Mouse (Mus musculus) megakaryocyte, adult 5-6 weeks (primary cell): ENCODE measurements around the gene Hist1h2ab. TPM values are rescaled to one million over a fixed set of nuclear protein-coding genes. Genes with fewer than 3 reads are reported as not detected.
"Not testable (repeated sequence)": the region's sequence is repeated elsewhere in the genome, so short reads cannot be mapped to it uniquely, and the experiment has no call there.

Experiments
- ATAC-seq: 2 replicates; pipeline ENCODE4 v1.8.0; 2016; ENCODE audit warnings: mild to moderate bottlenecking, inconsistent platforms; ENCODE audit not compliant: poor library complexity, severe bottlenecking
- total RNA-seq, 2 experiments: library from RNA; stranded (forward) in 1 of 2; stranded (reverse) in 1 of 2; fragments of 153-499, 151-499 nt in 1 of 2; fragments of 221-1000, 200-1000 nt in 1 of 2; gene quantifications; 2 replicates each; pipeline versions ENCODE4 v1.2.3 to v1.2.4; 2015 to 2017

Hist1h2ab gene
- 64.3 and 114 TPM in 2 replicates for total RNA-seq (2015)
- 3,821 and 4,666 TPM in 2 replicates for total RNA-seq (2017)

DNA sequence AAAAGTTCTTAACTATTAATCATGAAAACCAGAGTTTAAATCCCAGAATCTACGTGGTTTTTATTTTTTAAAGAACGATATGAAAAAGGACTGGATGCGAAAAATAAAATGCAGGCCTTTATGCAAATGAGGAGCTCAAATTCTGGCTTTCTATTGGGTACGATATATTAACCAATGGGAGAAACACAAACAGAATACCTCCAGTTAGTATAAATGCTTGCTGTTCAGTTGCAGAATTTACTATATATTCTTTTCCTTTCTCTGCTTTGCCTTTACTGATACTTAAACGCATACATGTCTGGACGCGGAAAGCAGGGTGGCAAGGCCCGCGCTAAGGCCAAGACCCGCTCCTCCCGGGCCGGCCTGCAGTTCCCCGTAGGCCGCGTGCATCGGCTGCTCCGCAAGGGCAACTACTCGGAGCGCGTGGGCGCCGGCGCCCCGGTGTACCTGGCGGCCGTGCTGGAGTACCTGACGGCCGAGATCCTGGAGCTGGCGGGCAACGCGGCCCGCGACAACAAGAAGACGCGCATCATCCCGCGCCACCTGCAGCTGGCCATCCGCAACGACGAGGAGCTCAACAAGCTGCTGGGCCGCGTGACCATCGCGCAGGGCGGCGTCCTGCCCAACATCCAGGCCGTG is at the start of gene Hist1h2ab:
Gene Hist1h2ab (plus strand): TSS at position 288 of the 639 bp plus-strand sequence.
- ATAC-seq, result peak; percentile 27

DNA sequence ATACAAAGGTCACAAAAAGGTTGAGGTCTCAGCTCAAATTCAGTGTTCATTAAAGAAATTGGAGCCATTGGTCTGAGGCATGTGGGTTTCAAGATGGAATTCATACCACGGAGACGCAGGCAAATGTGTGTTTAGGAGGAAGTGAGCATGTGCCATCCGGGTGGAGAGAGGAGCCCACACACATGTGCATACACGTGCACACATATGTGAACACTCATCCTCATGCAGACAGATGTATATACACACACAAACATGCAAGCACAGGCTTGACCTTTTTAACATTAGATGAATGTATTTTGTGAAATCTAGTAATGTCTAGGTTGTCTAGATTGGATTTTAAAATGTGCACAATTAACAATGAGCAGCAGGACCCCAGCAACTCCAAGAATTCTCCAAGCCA is 48.7 kb upstream of the Hist1h2ab start:
- ATAC-seq, result no peak

DNA sequence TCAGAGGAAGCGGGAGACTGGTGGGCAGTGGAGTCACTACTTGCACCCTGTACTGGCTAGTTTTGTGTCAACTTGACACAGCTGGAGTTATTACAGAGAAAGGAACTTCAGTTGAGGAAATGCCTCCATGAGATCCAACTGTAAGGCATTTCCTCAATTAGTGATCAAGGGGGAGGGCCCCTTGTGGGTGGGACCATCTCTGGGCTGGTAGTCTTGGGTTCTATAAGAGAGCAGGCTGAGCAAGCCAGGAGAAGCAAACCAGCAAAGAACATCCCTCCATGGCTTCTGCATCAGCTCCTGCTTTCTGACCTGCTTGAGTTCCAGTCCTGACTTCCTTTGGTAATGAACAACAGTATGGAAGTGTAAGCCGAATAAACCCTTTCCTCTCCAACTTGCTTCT is 48.1 kb upstream of the Hist1h2ab start:
- ATAC-seq, result not testable (repeated sequence)

DNA sequence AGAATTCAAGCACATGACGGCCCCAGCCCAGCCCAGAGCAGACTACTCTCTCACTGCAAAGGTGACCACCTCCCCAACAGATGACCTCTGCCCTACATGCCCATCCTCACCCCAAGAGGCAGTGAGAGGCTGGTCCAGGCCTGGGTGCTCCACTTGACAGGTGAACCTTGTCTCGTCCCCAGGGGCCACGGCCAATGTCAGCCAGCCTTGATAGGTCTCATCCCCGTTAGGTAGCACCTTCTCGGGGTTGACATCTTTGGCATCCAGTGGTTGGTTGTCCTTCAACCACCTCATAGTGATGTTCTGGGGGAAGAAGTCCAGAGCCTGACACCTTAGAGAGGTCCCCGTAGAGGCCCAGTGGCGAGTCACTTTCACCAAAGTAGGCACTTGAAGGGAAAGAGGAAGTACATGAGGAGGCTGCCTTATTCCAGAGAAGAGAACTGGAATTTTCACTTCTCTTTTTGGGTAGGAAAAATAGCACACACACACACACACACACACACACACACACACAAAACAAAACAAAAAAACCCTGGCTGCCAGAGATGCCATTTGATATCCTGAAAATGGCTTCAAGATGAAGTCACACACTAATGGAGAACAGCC is 45.1 kb upstream of the Hist1h2ab start:
- peak; percentile 51 for ATAC-seq

DNA sequence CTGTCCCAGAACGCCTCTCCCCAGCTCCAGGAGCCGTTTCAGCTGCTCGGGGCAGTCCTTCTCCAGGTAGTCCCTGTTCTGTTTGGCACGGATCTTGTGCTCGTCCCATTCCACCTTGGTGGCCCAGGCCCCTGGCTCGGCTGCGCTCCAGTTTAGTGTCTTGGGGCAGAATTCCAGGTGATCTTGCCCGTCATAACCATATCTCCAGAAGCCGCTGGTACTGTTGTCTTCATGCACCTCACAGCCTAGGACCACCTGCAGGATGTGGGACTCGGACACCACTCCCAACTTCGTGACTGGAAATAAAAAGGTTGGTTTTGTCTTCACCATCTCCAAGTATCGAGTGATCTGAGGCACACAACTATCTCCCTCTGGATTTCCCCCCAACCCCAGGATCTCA is 44.2 kb upstream of the Hist1h2ab start:
- no peak for ATAC-seq

DNA sequence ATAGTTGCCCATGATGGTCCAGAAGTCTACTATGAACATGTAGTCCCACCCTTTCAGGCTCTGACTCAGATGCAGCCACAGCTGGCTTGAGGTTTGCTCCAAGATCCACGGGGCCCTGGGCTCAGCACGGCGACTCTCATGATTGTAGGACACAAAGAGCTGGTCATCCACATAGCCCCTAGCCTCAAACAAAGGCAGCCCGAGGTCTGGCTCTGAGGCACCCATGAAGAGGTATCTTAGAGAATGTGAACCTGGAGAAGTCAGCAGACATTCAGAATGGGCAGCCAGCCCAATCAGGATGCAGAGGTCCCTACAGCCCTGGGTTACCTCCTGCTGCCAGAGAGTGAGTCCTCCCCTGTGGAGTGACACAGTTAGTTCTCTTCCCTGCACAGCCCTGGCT is 42.9 kb upstream of the Hist1h2ab start:
- ATAC-seq, result no peak

DNA sequence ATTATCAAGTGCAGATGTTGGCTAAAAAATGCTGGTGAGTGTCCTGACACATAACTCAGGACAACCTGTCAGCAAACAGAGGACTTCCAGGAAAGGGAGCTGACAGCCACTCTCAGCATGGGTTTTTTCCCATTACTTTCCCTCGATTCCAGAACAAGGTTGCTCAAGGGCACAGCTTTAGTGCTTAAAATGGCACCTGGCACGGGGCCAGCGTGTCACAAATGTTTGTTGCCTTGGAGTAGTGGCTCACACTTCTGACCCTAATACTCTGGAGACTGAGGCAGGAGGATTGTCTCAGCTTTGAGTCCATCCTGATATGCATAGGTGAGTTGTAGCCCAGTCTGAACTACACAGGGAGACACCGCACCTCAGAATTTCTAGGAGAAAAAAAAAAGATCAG is 42.3 kb upstream of the Hist1h2ab start:
- no peak for ATAC-seq

DNA sequence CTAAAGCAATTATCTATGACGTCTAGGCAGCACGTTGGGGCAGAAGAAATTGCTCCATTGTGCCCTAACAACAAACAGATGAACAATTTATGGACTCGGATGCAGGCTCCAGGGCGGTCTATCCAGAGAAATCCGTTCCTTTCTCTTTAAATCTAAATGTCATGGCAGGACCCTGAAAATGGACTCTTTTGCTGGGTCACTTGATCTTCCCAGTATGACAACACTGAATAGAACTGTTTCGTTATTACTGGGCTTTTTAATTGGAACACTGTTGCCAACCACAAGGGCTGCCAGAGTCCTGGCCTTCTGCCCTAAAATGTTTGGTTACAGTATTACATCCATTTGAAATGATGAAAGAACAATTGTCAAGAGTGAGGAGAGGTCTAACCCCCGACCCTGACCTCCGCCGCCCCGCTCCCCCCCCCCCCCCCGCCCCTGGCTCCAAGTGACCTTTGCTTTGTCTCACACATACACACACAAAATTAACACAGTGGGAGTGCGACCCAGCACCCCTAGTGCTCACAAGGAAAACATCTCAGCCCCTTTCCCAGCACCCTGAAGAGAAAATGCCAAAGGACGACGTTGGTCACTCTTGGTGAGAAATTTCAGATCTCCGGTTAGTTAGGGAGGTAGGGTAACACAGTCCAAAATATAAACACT is 41.1 kb upstream of the Hist1h2ab start:
- peak; percentile 4; the same call in 1 of the 2 replicates for ATAC-seq

DNA sequence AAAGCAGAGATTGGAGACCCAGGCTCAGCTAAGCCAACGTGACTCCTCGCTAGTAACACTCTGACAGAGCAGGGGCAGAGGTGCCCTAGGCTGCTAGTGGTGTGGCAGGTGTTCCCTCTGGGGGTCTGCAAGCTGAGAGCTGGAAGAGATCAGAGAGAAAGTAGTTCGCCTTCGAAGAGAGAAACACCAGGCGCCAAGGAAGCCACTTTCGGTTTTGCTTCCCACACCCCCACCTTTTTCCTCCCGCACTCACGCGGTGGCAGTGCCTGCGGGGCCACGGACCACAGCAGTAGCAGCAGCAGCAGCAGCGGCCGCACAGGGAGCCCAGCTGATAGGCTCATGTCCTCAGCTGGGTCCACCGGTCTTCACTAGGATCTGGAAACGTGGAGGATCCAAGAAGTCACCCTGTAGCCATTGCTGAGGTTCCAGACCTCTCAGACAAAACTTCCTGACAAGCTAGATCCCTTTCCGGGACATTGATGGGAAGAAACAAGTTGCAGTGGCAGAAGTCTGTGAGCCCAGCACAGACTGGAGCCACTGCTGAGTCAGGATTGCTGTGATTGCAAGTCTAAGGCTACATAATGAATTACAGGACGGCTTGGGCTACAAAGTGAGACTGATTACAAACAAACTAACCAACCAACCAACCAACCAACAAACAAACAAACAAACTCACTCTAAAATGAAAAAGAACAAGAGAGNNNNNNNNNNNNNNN is 40.4 kb upstream of the Hist1h2ab start, which contains the start of gene Hfe:
Gene Hfe (minus strand): TSS at position 481 of the 716 bp plus-strand sequence.
- peak; percentile 86 for ATAC-seq

DNA sequence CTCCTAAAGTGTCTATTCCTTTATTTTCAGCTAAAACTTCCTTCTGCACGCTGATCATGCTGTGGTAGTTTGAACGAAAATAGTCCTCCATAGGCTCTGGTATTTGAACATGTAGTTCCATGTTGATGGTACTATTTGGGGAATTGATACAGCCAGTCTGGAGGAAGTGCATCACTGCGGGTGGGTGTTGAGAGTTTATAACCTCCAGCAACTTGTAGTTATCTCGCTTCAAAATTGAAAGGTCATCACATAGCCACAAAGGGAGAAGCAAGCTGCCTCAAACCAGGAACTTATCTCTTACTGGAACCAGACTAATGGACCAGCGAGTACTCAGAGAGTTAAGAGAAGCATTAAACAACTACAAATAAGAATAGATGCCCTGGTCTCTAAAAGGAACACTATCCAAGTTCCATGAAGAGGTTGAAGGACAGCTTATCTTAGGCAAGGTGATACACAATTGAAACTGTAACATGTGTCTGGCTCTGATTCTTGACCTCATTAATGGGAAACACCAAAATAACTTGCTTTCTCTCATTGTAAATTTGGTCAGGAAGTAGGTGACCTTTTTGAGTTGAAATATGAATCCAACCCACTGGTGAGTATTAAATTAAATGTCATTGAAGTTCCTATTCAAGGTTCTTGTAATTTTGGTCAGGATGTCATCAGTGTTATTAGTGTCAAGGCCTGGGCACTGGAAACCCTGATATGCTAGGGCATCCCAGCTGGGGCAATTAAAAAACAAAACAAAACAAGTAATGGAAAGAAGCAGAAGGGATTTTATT is 34.5 kb upstream of the Hist1h2ab start:
- peak; percentile 74 for ATAC-seq

DNA sequence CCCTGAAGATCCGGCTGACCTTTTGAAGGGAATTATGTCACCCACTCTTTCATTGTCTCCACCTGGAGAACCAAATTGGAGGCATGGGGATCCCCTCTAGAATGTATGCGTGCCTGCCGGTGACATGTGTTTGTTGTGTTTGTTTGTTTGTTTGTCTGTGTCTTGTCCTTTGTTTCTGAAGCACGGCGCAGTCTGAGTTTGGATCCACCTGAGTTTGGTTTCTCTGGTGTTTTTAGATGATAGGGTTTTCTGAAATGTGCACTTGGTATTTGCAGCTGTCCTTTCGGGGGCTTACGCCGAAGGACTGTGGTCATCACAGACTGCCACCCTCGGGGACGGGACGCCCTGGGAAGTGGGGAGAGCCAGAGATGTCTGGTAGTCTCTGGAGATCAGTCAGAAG is 33.8 kb upstream of the Hist1h2ab start:
- ATAC-seq, result no peak

DNA sequence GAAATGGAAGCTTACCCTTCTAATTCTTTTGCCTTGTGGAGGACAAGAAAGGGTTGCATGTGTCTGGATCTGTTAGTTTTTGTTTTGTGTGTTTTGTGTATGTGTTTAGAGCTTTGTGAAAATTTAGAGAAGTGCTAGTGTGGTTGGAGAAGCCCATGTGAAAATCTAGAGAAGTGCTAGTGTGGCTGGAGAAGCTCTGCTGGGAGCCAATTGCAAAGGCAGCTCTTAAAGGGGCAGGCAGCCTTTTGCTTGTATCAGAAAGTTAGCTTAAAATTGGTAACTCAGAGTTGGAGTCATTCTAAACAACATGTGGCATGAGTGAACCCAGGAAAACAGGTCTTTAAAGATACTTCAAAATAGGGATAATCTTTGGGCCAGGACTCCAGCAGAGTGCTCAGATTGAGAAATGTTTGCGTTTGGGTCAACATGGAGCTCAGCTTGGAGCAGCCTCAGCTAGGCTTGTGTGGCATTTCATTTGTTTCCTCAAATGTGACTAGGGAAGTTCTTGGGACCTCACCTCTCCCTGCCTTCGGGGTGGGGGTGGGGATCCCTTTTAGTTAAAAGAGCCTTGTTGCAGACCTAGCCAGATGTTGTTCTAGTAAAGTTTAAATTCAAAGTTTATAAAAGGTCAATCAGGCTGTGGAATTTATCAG is 33.2 kb upstream of the Hist1h2ab start:
- ATAC-seq, result peak; percentile 52; the same call in 1 of the 2 replicates

DNA sequence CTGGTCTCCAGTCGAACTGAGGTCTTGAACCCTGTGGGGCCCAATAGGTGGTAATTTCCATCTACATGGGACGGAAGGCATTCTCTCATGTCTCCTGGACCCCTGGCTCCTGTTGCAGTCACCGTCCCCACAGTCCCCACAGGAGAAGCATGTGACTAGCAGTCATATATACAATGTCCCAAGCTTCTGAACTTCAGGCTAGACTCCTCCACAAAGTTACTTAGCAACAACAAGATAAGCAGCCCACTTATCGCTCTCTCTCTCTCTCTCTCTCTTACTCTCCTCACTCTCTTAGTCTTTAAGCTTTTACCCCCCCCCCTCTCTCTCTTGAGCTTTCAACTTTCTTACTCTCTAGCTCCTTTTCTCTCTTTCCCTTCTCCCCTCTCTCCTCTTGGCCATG is 26.7 kb upstream of the Hist1h2ab start:
- ATAC-seq, result no peak

DNA sequence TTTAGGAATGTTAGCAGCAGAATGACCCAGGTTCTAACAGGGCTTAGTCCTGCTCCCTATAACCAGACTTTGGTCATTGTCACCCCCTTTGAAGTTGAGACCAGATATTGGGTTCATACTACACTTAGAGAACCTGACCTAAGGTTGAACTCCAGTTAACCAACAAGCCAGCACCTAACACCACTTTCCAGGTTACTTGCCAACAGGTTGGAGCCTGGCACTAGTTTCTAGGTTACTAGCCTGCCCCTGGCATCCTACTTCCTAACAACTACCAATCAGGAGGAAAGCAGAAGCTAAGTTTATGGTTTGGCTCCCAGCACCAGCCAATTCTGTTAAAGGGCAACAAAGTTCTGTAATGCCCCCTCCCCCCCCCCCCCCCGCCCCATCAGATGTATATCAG is 25.7 kb upstream of the Hist1h2ab start:
- no peak for ATAC-seq

DNA sequence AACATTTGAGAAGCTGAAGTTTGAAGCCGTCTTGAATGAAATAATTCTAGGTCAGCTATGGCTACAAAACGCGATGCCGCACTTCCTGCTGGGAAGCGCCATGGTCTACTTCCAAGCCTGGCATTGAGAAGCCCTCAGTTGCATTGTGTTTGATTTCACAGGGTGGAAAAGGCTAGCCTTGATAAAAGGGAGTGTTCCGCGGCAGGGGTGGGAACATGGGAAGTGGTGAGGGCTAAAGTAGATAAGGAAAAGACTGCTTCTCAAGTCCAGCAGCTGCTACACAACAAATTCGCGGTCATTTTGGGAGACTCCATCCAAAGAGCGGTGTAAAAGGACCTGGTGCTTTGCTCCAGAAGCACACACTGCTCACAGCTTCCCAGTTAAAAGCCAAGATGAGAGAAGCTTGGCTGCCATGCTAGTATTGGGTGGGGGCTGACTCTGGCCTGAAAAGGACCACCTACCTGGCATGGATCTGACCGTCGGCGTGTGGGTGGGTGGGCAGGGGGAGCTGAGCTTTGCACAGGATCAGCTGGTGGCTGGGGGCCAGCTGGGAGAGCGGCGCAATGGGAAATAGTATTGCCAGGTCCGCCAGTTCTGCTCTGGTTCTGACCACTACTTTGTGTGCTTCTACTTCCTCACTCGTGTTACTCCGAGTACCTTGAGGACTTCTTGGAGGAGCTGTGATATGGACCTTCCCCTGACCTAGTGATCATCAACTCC is 22.3 kb upstream of the Hist1h2ab start:
- ATAC-seq, result peak; percentile 54; the same call in 1 of the 2 replicates

DNA sequence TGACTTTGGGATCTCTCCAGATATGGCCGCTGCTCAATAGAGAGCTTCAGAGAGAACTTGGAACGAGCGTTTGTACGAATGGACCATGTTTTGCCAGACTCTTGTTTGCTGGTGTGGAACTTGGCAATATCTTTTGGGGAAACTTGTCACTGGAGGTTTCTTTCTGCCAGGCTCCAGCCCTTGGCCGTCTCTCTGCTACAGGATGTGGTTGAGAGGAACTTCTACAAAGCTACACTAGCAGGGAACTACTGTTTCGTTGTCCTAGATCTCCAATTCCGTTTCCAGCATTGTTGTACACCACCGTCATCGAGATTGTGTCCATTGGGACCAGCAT is 21.8 kb upstream of the Hist1h2ab start:
- ATAC-seq, result peak; percentile 70

DNA sequence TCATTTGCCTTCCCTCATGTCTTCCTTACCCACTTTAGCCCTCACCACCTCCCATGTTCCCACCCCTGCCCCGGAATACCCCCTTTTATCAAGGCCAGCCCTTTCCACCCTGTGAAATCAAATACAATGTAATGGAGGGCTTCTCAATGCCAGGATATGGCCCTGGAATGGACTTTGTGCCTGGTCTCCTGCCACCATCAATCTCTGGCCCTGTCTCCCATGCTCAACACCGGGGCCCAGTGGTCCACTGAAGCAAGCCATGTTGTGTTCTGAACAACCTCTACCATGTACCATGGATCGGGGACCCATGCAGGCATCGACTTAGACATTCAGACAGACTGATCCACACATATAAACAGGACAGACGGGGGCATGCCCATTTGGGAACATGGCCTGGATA is 21.2 kb upstream of the Hist1h2ab start:
- no peak for ATAC-seq

DNA sequence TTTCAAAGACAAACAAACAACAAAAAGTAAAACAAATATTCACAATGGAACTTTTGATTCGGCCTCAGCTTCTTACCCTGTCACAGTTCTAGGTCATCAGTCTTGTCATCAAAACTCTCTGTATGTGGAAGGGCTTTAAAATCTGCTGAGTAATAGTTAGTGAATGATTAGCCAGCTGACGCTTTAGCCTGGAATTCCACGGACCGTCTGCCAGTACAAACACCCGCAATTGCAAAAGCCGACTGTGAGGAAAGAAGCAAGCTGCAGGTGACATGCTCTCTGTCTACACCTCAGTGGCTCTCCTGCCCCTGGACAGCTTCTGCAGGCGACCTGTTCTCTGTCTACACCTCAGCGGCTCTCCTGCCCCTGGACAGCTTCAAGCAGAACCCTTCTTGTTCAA is 20.4 kb upstream of the Hist1h2ab start:
- no peak for ATAC-seq

DNA sequence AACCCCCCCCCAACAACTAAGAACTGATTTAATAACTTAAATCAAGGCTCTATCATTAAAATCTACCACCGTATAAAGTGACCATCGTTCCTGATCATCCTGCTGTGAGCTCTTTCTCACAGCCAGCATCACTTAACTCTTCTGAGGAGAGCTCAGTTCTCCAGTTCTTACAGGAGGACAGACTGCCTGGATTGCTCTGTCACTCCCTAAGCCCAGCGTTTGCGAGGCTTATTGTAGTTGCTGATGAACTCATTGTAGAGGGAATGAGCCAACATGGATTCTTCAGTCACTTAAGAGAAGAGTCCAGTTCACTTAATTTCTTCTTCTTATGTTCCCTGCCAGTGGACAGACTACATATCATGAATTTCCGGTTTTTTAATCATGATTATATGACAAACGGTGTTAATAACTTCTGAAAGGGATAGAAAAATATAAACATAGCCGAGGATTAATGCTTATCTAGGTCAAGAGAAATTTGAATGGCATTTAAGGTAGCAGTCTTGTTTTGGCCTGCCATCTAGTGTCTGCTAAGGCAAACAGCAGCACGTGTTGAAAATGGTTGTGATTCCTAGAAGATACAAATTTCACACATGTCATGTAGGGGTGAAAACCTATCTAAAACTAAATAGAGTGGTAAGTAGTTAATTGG is 18.6 kb upstream of the Hist1h2ab start:
- peak; percentile 80 for ATAC-seq
